Mouse (Mus musculus) kidney, adult 8-10 months (tissue): ENCODE results near the gene Gpr39.

Experiments
- DNase-seq, 2 experiments: peaks; one replicate each; pipeline ENCODE4 v3.0.0; 2022

The Gpr39 gene

DNA sequence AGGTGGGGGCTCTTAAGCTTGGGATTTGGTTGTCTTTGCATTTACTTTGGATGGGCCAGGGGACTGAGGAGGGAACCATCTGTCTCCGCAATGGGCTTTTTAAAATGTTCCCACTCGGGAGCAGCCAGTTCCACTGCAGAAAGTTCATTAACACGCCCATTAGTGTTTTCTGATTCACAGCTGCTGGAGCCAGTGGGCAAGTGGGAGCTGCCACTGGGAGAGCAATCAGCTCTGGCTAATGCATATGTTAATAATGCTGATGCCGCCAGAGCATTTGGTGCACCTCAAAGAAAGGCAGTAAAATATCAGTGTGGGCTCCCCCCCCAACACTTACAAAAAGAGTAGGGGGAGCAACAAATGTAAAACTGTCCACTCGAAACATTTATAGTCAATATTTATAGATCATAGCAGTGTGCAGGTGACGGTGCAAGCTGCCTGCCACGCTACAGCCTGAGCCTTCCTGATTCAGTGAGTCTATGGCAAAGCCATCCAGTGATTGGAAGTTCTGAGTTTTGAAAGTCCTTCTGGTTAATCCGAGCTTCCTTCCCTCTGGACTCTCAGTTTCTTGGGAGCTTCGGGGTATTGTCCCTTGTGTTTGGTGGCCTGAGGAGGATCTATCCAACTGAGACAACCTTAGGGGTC is 136.5 kb downstream of the Gpr39 start:
- no peak for DNase-seq

DNA sequence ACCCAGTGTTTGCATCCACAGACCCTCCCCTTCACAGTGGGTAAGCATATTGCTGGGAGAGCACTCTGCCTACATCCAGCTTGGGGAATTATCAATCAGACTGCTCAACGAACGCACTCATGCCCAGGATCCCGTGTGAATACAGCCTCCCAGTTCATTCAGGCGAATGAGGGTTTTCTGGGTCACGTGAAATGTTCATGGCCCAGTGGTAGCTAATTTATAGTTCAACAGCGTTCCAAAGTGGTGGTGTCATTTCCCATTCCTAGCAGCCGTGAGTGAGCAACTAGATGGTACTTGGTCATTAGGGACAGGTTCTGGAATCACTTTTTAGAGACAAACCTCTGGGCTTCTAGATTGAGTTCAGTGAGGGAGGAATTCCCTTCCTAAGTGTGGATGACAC is 144.3 kb downstream of the Gpr39 start:
- DNase-seq, result no peak

DNA sequence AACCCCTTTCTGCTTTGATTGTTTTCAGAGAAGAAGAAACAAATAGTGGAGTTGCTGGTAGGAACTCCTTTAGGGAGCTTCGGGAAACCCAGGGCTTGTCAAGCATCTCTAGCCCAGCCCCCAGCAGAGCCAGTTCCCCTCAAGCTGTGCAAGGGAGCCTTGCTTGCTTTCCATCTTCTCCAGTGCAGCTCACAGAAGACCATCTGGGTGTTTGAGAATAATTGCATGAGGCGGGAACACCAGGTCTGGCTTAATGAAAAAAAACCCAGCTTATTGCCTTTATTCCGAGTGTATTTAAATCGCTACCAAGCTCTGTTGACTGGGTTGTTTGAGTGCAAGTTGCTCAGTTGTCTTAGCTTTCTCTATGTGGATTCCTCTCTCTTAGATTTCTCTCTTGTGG is 146.8 kb downstream of the Gpr39 start:
- DNase-seq, result no peak

DNA sequence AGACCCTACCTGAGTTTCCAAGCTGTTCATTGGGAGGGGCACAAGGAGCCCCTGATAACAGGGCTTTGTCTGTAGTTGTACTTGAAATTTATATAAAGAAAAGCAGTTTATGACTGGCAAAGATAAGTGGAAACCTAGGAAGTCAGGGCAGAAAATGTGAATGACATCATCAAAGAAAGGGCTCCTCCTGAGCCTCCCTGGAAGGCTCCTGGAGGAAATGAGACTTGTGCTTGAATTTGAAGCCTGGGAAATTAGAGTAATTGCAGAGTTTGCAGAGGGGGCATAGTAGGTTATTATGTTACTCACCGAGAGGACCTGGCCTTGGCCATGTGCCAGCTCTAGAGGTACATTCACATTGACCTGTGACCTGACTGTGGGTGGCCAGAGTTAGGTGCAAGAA is 160.7 kb downstream of the Gpr39 start:
- DNase-seq, result no peak

DNA sequence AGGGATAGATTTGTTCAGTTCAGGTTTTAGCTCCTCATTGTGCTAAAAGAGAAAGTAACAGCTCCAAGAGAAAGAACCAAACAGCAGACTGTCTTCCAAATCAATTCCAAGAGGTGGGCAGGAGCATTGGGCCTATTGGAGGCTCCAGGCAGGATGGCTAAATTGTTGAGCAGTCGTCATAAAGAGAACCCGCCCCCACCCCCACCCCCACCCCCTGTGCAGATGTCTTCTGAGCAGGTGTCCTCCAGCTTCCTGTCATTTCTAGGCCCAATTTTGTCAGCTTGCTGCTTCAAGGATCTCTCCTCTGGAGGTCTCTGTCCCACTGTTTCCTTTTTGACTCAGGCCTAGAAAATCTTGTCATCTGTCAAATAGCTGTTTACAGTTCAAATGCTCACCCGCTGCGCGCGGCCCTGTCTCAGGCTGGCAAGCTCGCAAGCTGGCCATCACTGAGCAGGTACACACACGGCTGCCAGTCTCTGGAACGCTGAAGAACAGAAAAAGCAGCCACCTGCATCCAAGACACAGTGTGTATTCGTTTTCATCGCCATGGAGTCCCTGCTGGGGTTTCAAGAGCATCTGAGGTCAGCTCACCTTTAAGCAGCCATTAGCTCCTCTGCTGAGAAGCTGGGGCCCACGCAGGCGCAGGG is 163.1 kb downstream of the Gpr39 start:
- no peak for DNase-seq

DNA sequence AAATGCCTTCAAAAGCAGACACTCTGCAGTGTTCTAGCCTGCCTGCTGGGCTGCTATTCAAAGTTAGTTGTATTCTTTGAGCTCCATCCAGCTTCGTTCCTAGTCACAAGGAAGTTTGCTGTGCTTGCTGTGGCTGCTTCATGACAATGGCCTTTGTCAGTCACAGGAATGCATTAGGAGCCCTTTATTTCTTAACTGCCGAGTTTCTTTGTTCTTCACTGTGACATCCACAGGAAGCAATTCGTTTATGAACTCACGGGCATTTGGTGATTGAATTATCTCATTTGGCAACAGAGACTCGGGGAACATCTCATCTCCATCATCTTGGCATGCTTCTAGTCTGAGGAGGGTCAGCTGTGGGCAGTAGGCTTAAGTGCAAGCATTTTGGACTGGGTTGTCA is 177.9 kb downstream of the Gpr39 start:
- no peak for DNase-seq

DNA sequence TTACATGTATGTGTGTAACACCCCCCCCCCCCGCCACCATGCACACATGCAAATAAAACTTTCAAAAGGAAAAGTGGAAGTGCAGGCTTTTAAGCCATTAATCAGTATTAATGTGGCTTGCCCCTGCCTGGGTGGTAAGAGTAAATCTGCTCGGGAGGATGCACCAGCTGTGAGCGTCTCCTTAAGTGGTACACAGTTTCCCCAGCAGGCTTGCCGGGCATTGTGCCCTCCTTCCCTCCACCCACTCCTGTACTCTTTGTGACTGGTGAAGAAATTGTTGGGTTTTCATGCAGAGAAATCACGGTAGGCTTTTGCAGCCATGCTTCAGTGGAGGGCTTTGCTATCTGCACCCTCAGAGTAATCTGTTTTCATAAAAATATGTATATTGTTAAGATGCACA is 181.8 kb downstream of the Gpr39 start:
- DNase-seq, result no peak

DNA sequence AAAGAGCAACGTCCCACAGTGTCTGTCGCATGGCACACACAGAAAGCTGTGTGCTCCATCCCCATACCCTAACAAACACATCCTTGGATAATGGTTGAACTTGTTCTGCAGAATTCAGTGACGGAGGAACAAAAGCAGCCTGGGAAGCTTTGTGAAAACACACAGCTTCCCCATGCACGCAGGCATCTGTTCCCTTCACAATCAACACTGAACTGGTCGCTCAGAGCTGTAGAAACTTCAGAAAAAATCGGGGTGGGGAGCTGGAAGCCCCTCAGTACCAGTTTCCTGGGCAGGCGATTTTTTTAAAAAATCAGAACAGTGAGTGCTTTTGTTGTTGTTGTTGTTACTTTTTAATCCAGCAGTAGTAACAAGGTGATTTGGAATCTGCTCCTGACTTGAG is 193.3 kb downstream of the Gpr39 start:
- DNase-seq, result no peak

DNA sequence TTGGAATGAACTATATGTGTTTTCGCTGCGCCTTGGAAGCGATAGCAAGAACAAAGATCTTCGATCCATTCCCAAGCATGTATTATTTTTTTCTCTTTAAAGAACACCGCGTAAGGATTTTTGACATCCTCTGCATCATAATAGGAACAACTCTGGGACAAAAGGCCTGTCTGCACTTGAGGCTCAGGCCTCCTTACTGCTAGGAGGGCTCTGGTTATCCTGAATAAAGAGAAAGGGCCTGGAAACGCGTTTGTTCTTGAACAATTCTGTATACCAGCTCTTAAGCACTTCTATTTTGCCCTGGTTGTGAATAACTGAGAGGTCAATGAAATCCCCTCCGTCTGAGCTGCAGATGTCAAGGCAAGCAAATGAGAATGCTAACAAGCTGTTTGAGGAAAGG is 216.4 kb downstream of the Gpr39 start:
- no peak for DNase-seq

DNA sequence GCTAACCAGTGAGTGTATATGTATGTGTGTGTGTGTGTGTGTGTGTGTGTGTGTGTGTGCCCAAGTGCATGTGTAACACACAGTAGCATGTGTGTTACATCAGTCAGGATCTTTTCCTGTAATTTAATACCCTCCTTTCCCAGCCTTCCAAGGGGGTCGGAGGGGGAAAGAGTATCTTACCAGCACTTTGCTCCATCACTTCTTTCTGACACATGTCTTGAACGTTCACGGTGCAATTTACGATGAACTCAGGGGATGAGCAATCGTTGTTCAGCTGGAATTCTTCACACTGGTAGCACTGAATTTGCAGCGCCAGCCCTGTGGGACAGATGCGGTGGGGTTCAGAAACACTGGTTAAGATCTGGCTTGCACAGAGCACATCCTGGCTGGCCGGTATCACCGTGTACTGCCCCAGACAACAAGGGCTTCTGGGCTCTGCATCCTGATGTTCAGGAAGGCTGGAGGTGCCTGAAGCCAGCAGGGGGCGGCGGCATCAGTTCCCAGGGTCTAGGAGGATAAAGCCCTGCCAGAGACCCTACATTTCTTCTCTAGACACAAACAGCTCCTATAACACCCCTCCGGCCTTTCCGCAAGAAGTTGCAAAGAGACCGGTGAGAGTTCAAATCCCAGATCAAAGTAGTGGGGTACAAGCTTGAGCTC is 233.5 kb downstream of the Gpr39 start:
- no peak for DNase-seq

DNA sequence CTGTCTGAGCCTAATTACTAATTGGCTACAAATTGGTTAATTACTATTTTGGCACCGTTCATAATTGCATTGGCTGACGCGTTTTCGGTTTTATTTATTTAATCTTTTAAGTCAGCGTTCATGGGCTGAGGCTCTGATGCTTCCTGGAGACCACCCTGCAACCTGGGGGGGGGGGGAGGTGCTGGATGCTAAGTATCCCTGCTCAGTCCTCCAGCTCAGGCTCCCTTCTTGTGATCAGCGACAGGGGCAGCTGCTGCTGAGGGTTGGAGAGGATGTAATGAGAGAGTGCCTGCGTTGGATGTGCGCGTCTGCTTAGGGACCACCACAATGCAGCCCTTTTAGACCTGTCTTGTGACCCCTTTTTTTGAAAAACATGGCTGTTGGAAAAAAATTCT is 234.1 kb downstream of the Gpr39 start:
- no peak for DNase-seq

DNA sequence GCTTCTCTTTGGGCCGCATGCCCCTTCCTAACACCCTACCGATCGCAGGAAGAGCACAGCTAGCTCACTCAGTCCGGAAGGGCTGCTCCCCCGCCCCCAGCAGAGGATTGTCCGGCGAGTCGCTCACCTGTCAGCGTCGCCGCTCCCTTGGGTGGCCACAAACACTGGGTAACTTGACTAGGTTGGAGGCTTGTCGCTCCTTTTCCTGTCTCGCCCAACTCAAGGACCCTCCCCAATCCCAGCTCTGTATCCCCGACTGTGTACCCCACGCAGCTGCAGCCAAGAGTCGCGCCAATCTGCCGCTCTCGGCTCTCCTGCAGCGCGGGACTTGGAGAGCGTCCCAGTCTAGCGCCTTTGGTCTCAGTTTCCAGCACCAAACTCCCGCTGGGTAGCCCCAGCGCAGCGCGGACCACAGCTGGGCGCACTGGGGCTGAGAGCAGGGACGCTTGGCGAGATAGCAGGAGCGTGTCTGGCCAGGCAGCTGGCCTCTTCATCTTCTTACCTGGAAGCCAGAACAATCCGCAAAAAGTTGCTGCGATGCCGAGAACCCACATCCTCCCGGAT is 234.6 kb downstream of the Gpr39 start:
- no peak for DNase-seq

DNA sequence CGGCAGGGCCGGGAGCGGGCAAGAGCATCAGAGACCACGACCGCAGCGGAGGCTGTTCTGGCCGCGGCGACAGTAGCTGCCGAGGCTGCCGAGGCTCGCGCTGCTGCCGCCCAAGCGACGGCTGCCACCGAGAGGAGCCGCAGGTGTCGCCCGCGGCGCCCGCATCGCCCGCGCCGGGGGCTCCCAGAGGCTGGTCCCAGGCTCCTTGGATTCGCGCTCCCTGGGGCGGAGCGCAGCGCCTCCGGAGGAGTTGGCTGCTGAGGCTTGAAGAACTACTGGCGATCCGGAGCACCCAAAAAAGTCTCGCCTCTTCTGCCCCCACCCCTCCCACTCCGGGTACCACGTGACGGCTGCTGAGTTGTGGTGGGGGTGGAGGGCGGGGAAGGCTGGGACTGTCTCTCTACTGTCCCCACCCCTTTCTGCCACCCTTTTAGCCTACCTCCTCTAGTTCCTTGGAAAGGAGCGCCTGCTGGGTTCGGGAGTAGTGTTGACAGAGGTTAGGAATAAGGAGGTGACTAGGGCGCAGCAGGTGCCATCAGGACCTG is 235.2 kb downstream of the Gpr39 start:
- peak in 1 of 2 experiments; percentile 2 for DNase-seq

DNA sequence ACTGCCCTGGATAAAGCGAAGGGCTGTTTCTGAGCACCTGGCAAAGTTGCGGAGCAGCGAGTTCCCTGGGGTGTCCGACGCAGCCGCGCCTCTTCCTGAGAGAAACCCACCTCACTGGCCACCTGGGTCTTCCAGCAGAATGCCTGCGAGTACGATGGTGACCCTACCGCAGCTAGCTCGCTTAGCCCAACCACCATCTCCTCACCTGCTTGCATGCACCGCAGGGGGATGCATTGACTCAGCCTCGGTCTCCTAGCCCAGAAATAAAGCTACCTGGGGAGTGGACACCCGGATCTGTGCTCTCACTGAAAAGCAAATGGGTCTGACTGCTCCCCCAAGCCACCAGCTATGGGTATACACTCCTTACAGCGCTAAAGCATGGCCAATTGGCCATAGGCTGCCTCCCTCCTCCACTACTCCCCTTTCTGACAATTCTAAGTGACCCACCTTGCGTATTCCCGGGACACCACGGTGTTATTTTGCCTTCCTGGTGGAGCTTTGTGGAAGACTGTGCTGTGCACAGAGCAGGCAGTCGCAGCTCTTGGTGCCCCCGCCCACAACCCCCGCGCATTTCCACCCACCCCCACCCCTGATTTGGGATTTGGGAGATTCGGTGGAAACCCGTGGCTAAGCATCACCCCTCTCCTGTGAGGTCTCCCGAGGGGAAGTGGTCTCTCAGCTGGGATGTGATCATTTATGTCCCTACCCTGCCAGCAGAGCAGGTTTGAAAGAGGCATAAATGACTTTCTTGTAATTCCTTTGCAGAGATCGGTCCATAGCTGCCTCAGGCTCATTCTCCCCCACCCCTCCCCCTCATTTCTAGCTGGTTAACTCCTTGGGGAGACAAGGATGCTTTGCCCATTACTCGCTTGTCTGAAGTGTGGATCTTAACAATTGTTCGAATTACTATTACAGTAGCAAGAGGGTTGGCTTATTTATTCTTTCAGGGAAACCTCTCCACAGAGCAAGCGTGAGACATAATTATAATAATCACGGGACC is 236.1 kb downstream of the Gpr39 start, which contains the start of gene Lypd1:
TSS of gene Lypd1 (minus strand) at position 501 of the 1,000 bp plus-strand sequence.
- no peak for DNase-seq

DNA sequence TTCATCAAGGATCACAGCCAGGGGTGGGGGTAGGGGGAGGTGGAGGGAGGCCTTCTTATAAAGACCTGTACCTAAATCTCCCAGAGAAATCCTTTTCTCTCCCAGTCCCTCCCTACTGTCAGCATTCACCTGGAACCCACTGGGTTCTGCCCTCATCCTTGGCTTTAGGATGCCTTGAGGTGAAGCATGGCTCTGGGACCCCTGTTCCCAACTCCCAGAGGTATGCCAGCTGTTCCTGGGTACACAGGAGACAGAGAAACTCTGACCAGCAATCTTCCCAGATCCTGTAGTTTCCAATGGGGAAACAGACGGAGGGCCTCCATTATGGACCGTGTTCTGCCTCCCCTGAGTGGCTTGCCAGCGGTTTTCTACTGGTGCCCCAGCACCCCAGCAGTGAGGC is 243.9 kb downstream of the Gpr39 start:
- no peak for DNase-seq

DNA sequence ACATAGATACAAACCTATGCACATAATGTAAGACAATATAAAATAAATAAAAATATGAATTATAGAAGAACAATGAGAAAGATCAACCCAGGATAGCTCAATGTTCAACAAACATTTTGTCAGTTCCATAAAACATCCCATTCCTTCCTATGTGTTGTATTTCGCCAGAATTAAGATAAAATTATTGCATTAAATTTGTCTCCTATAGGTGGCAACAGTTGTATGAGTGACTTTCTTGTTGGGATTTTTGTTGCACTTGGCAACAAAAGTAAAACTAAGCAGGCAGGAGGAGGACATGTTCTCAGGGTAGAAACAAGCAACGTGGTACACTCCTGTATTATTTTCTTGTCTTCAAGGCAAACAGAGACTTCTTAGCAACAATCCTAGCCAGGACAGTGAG is 246.3 kb downstream of the Gpr39 start:
- no peak for DNase-seq
